Mouse (Mus musculus): Measurements from ENCODE around the gene Bbip1.

DNA sequence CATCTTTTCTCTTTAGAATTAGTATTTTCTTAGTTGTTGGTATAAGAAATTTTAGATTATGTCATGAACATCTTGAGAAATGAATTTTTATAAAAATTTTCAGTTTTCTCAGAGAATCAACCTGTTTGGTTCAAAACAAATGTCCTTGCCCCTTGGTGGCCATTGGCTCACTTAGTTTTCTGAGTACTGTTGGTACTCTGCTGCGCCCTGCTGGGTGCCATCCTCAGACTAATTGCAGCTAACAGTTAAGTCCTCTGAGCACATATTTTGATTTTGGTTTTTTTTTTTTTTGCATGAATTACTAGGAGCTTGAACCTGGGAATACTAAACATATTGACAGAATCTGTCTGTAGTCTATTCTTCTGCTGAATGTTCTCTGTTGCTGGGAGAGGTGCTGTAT lies 38.9 kb upstream of the Bbip1 start:
- TF ChIP-seq CTCF (IDR thresholded peaks at IDR 0.05 in 2 of 3, conservative IDR thresholded peaks at IDR 0.05 in 1 of 3; ENCODE audit: control insufficient read depth in 1 of 3, insufficient read depth in 1 of 3, low read depth in 2 of 3, low read length in 3 of 3, poor library complexity in 1 of 3, severe bottlenecking in 1 of 3) (peak in 2 of 3 experiments; percentile 31 to 47; a peak in 4 of 6 replicates), POLR2AphosphoS2 (IDR thresholded peaks at IDR 0.05; ENCODE audit: low read length) (no peak), ETS1 (IDR thresholded peaks at IDR 0.05; ENCODE audit: low read depth, low read length) (no peak), USF1 (IDR thresholded peaks at IDR 0.05; ENCODE audit: low read depth, low read length) (no peak), EP300 (IDR thresholded peaks at IDR 0.05; ENCODE audit: low read depth in 1 of 2, low read length in 2 of 2) (no peak), MAFK (IDR thresholded peaks at IDR 0.05; ENCODE audit: borderline replicate concordance, low read depth, low read length) (no peak)

All from MEL (cell line).